Mouse (Mus musculus): ENCODE measurements around the gene Tubgcp2.

Gene Tubgcp2

GRCm38 (mm10) chr7:139955505-139955904, 81.0 kb downstream of the Tubgcp2 start:
- intact Hi-C loops (cut with DNase I), result no loop called here

DNA sequence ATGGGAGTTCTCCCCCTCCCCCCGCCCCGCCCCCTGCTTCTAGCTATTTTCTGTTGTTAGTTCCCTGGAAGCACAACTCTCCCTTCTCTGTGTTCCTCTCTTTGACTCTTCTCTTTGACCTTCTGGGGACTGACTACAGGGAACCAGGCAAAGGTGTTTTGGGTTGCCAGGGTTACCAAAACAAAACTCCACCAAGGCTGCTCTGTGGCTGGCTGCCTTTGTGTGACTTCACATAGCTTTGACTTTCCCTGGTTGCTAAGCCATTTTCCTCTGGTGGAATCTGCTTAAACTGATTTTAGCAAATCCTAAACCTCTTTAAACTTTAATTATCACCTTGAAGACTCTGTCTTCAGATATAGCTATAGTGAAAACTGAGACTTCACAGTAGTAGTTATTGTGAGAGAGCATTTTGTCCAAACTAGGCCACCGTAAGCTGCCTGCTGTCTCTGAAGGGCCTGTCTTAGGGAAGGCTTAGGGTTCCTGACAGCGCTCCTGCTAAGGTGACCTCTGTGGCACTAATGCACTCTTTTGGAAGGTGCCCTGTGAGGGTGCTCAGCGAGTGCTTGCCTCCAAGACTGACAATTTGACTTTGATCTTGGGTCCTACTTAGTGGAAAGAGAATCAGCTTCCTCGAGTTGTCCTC, 84.4 kb downstream of the Tubgcp2 start:
- intact Hi-C loops (cut with DNase I), result no loop called here

- intact Hi-C loops (cut with DNase I), result no loop called here
Observed at GRCm38 (mm10) chr7:139951079-139951478, 85.4 kb downstream of the Tubgcp2 start.

GRCm38 (mm10) chr7:139950283-139950971, 86.0 kb downstream of the Tubgcp2 start:
- intact Hi-C loops (cut with DNase I), result no loop called here

- intact Hi-C loops (cut with DNase I), result no loop called here
Observed at GRCm38 (mm10) chr7:139949893-139950282, 86.6 kb downstream of the Tubgcp2 start.

DNA sequence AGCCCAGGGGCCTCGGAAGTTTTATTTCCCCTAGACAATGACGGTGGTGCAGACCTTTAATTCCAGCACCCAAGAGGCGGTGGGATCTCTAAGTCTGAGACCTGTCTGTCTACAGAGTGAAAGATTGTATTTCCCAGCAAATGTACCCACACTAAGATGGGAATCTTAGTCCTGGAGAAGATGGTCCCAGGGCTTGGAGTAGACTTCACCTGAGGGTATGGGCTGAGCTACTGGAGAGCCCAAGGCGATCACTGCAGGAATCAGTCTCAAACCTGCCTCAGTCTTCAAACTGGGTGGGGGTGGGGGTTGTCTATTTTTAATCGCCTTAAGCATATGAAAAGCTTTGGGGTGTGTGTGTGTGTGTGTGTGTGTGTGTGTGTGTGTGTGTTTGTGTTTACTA, 90.4 kb downstream of the Tubgcp2 start:
- intact Hi-C loops (cut with DNase I), result no loop called here

Small RNAs within 50 kb of the gene (microRNA-seq; reads per million reads assigned to microRNA genes)
- 72.3 to 115 reads per million in 2 experiments for gene Mir202
- gene Mir7062, result 1.1 to 1.6 reads per million in 2 experiments
- 0 reads per million in 2 experiments for gene mmu-mir-7686

All from adrenal gland (tissue).